Mouse (Mus musculus): Measurements from ENCODE around the gene Bcl11b. TPM values are rescaled to one million over a fixed set of nuclear protein-coding genes. Genes with fewer than 3 reads are reported as not detected.

The Bcl11b gene
- polyA plus RNA-seq, 1 experiment from 2014 or later, result 21.6 TPM

DNA sequence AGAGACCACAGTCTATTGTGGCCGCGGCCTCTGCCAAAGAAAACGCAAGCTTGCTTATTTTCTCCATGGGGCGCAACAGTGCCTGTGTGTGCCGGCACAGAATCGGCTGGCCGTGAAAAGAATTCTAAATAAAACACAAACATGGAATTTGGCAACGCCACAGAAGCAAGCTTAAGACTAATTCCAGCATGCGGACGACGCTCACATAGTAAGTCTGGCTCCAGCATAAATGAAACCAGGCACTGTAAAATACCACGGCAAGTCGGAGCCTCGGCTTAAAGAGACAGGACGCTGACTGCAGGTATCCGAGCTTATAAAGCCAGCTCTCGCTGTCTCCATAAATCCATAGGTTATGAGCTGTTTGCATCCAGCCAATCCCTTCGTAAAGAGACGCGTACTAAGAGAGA, 51.1 kb downstream of the Bcl11b start:
- peak overlapping the region; percentile 56 for H3K27ac ChIP-seq (replicated peaks)
- H3K4me1 ChIP-seq, result peaks cover 43% of the 10 kb centered on the region
- WGBS, result 16% methylated on average over 20 of the region's 20 CpGs
- no peaks in the 10 kb centered on the region for H3K9me3 ChIP-seq (replicated peaks)
- H3K4me3 ChIP-seq (replicated peaks), result peak overlapping the region; percentile 30
- ATAC-seq (ENCODE audit: low FRiP score), result no peak
- no peak overlapping the region for H3K9ac ChIP-seq (replicated peaks)
- H3K4me2 ChIP-seq, result peak overlapping the region; percentile 55
- no peaks in the 10 kb centered on the region for H3K27me3 ChIP-seq (replicated peaks)
- no peaks in the 10 kb centered on the region for H3K36me3 ChIP-seq

DNA sequence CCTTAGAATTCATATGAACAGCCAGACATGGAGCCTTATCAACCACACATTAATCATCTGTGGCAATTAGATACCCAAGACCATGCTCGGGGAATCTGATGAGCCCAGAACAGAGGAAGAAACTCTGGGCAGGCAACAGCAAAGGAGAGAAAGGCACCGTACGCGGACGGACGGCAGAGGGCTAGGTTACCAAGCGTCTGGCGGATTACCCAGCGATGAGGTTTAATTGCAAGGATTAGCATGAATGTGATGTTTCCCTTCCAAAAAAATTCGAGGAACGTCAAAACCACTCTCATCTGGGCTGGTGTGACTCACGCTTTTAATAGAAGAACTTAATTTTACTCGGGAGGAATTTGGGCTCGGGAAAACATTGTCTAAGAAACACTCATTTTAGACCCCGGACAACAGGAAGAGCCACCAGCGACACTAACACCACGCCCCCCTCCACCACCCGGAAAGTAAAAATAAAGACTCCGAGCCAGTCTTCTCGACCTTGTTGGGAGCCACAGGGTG, 52.7 kb downstream of the Bcl11b start:
- H3K4me2 ChIP-seq, result no peak overlapping the region
- H3K4me3 ChIP-seq (replicated peaks), result no peak overlapping the region
- H3K9ac ChIP-seq (replicated peaks), result no peak overlapping the region
- no peaks in the 10 kb centered on the region for H3K36me3 ChIP-seq
- H3K27ac ChIP-seq (replicated peaks), result no peak overlapping the region
- ATAC-seq (ENCODE audit: low FRiP score), result no peak
- WGBS, result 68% methylated on average over 20 of the region's 20 CpGs
- H3K9me3 ChIP-seq (replicated peaks), result no peaks in the 10 kb centered on the region
- H3K4me1 ChIP-seq, result peaks cover 45% of the 10 kb centered on the region
- H3K27me3 ChIP-seq (replicated peaks), result no peaks in the 10 kb centered on the region

DNA sequence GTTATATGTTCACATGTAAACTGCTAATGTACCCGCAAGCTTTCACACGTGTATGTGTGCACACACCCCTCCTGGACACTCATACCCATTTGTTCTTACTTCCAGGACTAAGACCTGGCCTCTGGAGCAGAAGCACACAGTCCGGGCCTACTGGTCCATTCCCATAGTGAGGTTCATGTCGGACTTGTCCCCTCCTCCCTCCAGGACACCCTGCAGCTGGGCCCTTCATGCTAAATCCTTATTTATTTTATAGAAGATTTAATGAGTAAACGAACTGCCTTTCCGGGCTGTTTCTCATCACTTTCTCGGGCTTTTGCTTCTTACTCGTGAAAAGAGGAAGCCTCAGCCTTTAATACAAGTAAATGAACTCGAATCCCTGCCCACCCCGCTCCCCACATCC, 54.0 kb downstream of the Bcl11b start:
- Histone ChIP-seq H3K36me3 (no peaks in the 10 kb centered on the region), H3K4me2 (no peak overlapping the region), H3K9ac (replicated peaks) (no peak overlapping the region), H3K4me1 (peaks cover 46% of the 10 kb centered on the region), H3K27me3 (replicated peaks) (no peaks in the 10 kb centered on the region), H3K27ac (replicated peaks) (no peak overlapping the region), H3K9me3 (replicated peaks) (no peaks in the 10 kb centered on the region), H3K4me3 (replicated peaks) (no peak overlapping the region)
- 88% methylated on average over 10 of the region's 10 CpGs for WGBS
- no peak for ATAC-seq (ENCODE audit: low FRiP score)

DNA sequence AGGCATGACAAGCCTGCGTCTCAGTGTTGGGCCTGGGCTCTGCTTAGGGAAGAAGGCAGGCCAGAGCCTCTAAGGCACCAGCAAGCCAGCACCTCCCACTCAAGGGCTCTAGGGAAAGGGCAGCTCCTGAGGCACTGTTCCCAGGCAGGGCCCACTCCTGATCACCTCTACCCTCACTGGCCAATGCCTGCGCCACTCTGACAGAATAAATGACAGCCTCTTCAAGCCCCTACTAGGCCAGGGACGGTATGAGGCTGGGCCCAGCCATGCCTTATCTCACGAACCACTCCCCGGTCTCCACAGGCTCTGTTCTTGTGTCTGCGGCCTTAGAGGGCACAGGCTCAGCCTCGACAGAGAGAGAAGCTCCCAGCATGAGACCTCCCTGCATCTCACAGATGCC, 61.3 kb downstream of the Bcl11b start:
- no peak overlapping the region for H3K4me3 ChIP-seq (replicated peaks)
- ATAC-seq (ENCODE audit: low FRiP score), result no peak
- H3K27ac ChIP-seq (replicated peaks), result no peak overlapping the region
- H3K27me3 ChIP-seq (replicated peaks), result no peaks in the 10 kb centered on the region
- no peak overlapping the region for H3K4me2 ChIP-seq
- no peaks in the 10 kb centered on the region for H3K9me3 ChIP-seq (replicated peaks)
- WGBS, result 81% methylated on average over 7 of the region's 7 CpGs
- no peaks in the 10 kb centered on the region for H3K36me3 ChIP-seq
- H3K9ac ChIP-seq (replicated peaks), result no peak overlapping the region
- peaks cover 14% of the 10 kb centered on the region for H3K4me1 ChIP-seq

DNA sequence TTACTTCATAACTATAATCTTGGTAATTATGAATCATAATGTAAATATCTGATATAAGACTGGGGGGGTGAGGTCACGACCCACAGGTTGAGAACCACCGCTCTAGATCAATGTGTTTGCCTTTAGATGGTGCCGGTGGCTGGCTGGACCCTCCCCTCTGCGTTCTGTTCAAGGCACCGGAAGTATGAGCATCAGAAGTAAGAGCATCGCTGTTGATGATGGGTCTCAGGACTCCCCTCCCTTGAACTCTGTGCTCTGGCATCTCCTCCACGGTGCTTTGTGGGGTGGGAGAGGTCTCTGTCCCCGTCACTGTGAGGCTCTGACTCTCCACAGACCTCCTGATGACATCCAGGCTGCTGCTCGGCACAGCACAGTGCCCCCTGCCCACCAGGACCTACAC, 62.6 kb downstream of the Bcl11b start:
- no peak overlapping the region for H3K4me3 ChIP-seq (replicated peaks)
- H3K4me2 ChIP-seq, result no peak overlapping the region
- H3K9me3 ChIP-seq (replicated peaks), result no peaks in the 10 kb centered on the region
- ATAC-seq (ENCODE audit: low FRiP score), result no peak
- H3K27me3 ChIP-seq (replicated peaks), result no peaks in the 10 kb centered on the region
- 87% methylated on average over 9 of the region's 9 CpGs for WGBS
- no peak overlapping the region for H3K9ac ChIP-seq (replicated peaks)
- no peaks in the 10 kb centered on the region for H3K36me3 ChIP-seq
- peaks cover 18% of the 10 kb centered on the region for H3K4me1 ChIP-seq
- H3K27ac ChIP-seq (replicated peaks), result no peak overlapping the region

DNA sequence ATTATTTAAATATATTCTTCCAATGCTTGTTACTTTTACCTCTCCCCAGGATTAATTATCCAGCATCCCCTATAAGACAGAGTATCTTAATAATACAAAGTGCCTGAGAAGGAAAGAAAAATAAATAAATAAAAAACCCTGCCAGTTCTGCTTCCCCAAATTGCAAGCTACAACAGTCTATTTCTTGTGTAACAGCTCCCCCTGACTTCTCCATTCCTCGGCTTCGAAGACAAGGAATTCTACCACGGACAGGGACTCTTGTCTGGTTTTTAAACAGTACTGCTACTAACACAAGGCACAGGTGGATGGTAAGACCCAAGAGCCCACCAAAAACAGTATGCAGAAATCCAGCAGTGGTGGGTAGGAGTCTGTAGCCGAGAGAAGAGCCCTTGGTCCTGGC, 64.2 kb downstream of the Bcl11b start:
- Histone ChIP-seq H3K9me3 (replicated peaks) (no peaks in the 10 kb centered on the region), H3K36me3 (no peaks in the 10 kb centered on the region), H3K27me3 (replicated peaks) (no peaks in the 10 kb centered on the region), H3K27ac (replicated peaks) (no peak overlapping the region), H3K4me1 (peaks cover 31% of the 10 kb centered on the region), H3K4me2 (no peak overlapping the region), H3K9ac (replicated peaks) (no peak overlapping the region), H3K4me3 (replicated peaks) (no peak overlapping the region)
- WGBS, result 78% methylated on average over 4 of the region's 4 CpGs
- ATAC-seq (ENCODE audit: low FRiP score), result no peak

DNA sequence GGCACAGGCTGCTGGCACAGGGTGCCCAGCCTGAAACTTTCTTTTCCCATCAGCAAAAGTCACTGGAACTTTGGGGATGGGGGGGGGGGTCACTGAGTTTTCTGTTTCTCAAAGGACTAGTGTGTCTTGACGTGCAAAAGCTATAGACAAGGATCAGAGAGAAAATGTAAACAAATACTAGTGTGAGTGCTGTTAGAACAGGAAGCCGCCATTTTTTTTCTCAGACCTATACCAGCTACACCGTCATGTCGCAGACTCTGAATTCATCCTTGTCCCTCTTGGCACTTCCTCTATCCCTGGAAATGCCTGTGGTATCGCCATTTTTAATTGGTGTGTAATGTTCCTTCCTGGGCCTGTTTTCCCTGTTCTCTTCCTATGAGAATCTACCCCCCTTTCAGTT, 66.4 kb downstream of the Bcl11b start:
- WGBS, result 83% methylated on average over 5 of the region's 5 CpGs
- H3K27me3 ChIP-seq (replicated peaks), result no peaks in the 10 kb centered on the region
- peaks cover 47% of the 10 kb centered on the region for H3K4me1 ChIP-seq
- no peak for ATAC-seq (ENCODE audit: low FRiP score)
- H3K4me2 ChIP-seq, result no peak overlapping the region
- no peak overlapping the region for H3K27ac ChIP-seq (replicated peaks)
- no peaks in the 10 kb centered on the region for H3K36me3 ChIP-seq
- no peak overlapping the region for H3K9ac ChIP-seq (replicated peaks)
- H3K9me3 ChIP-seq (replicated peaks), result no peaks in the 10 kb centered on the region
- no peak overlapping the region for H3K4me3 ChIP-seq (replicated peaks)

DNA sequence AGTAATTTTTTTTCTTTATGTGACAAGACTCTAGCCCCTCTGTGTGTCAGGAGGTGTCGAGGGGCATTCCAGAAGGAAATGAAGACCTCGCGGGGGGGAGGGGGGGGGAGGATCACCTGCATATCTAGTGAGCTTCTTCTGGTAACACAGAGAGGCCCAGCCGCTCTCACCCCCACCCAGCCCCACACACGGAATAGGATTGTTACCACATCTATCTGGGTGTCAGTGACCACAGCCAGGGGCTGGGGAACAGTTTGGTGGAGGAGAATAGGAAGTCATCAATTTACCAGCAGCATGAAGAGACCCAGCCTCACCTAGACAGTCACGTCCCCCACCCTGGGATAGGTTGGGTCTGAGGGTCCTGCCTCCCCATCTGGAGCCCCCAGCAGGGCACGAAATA, 67.0 kb downstream of the Bcl11b start:
- H3K36me3 ChIP-seq, result no peaks in the 10 kb centered on the region
- H3K27me3 ChIP-seq (replicated peaks), result no peaks in the 10 kb centered on the region
- peaks cover 52% of the 10 kb centered on the region for H3K4me1 ChIP-seq
- H3K9me3 ChIP-seq (replicated peaks), result no peaks in the 10 kb centered on the region
- no peak overlapping the region for H3K9ac ChIP-seq (replicated peaks)
- no peak for ATAC-seq (ENCODE audit: low FRiP score)
- no peak overlapping the region for H3K4me2 ChIP-seq
- H3K4me3 ChIP-seq (replicated peaks), result no peak overlapping the region
- 71% methylated on average over 7 of the region's 7 CpGs for WGBS
- H3K27ac ChIP-seq (replicated peaks), result no peak overlapping the region

DNA sequence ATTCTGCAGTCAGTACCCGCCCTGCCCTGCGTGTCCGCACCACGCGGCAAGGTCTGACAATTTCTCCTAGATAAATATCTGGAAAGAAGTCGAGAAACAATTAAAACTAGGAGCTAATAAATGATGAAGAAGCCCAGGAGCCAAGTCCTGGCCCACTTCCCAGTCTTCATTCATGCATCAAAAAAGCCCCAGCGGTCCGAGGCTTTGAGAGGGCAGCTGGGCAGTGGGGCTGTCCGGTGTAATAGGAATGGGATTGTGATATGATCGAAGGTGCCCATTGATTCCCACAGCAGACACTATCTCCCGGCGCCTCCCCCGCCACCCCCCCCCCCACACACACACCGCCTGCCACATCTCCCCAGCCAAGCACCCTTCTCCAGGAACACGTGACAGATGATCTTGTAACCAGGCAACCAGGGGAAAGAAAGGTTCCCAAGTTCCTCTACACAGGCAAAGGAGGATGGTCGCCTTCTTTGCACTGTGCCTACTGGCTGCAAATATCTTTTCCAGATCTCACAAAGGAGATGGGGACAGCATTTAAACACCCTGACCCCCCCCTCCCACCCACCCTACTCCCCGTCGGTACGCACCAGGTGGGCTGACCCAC, 68.5 kb downstream of the Bcl11b start:
- Histone ChIP-seq H3K4me1 (peaks cover 67% of the 10 kb centered on the region), H3K36me3 (no peaks in the 10 kb centered on the region), H3K9me3 (replicated peaks) (no peaks in the 10 kb centered on the region), H3K4me3 (replicated peaks) (no peak overlapping the region), H3K4me2 (peak overlapping the region; percentile 46), H3K27me3 (replicated peaks) (no peaks in the 10 kb centered on the region), H3K27ac (replicated peaks) (no peak overlapping the region; the same call in 1 of the 2 replicates), H3K9ac (replicated peaks) (no peak overlapping the region)
- 31% methylated on average over 19 of the region's 19 CpGs for WGBS
- peak; percentile 62 for ATAC-seq (ENCODE audit: low FRiP score)

DNA sequence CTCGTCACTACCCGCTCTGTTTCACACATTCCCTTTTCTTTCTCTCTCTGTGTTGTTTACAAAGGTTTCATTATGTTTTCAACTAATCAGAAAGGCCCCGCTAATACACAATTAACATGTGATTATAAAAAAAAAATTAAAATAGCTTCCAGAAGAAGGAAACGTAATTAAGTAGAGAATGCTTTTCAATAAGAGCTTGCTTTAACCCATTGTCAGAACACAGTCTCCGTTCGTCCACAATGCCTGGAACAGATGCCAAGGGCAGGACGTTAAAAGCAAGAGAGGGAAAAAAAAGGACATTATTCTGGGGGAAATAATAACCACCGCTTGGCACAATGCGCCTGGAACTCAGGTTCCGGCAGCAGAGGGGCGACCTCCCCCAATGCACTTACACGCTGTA, 71.3 kb downstream of the Bcl11b start:
- Histone ChIP-seq H3K4me3 (replicated peaks) (no peak overlapping the region), H3K36me3 (no peaks in the 10 kb centered on the region), H3K27me3 (replicated peaks) (no peaks in the 10 kb centered on the region), H3K4me1 (peaks cover 86% of the 10 kb centered on the region), H3K4me2 (no peak overlapping the region), H3K27ac (replicated peaks) (no peak overlapping the region; the same call in 1 of the 2 replicates), H3K9me3 (replicated peaks) (no peaks in the 10 kb centered on the region), H3K9ac (replicated peaks) (no peak overlapping the region)
- 30% methylated on average over 12 of the region's 12 CpGs for WGBS
- no peak for ATAC-seq (ENCODE audit: low FRiP score)

DNA sequence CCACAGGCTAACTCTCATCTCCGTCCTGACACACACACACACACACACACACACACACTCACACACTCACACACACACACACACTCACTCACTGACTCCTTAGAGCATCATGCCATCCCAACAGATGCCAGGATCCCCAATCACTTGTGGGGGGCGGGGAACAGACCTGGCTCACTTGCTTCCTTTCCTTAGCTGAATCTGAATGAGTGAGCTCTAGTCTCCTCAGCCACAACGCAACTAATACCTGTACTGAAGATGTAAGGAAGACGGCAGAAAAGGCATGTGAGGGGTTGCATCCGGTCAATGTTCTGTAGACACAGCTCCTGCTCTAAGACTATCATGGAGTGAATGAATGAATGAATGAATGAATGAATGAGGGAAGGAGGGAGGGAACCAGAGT, 71.9 kb downstream of the Bcl11b start:
- Histone ChIP-seq H3K27me3 (replicated peaks) (no peaks in the 10 kb centered on the region), H3K36me3 (no peaks in the 10 kb centered on the region), H3K4me1 (peaks cover 93% of the 10 kb centered on the region), H3K4me2 (peak overlapping the region; percentile 9; the same call in 1 of the 2 replicates), H3K4me3 (replicated peaks) (no peak overlapping the region), H3K9ac (replicated peaks) (no peak overlapping the region), H3K9me3 (replicated peaks) (no peaks in the 10 kb centered on the region), H3K27ac (replicated peaks) (peak overlapping the region; percentile 39; the same call in 1 of the 2 replicates)
- WGBS, result 66% methylated on average over 5 of the region's 5 CpGs
- no peak for ATAC-seq (ENCODE audit: low FRiP score)

DNA sequence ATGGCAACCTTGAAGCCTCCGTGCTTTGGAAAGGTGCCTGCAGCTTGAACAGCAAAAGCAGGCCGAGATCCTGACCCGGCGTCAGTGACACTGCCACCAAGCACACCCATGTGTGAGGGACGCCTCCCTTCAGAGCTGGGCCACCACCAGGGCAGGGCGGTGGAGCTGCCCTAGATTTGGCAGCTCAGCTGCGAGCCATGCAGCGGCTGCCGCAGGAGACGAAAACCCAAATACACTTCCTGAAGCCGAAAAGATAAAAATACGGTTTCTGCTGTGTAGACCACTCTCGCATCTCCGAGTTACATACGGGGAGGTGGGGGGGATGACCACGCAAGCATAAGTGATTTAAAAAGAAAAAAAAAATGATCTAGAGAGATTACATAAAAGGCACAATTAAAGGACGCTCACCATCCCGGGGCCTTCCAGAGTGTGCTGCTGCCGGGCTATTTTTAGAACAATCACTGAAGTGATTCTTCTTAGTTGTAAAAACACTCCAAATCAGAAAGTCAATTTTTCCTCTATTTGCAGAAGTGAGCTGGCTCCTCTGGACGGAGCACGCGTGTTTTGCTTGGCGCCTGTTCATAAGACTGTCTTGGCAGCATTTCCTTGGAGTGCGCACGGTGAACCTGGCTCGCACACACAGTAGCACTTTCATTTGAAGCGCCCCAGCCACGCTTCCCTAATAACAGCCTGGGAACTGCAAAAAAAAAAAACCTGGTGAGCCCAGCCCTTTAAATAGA, 72.6 kb downstream of the Bcl11b start:
- H3K9me3 ChIP-seq (replicated peaks), result no peaks in the 10 kb centered on the region
- no peak for ATAC-seq (ENCODE audit: low FRiP score)

More for the DNA sequence above, 72.6 kb downstream of the Bcl11b start:
- H3K27me3 ChIP-seq (replicated peaks), result no peaks in the 10 kb centered on the region
- no peaks in the 10 kb centered on the region for H3K36me3 ChIP-seq
- H3K4me2 ChIP-seq, result peak overlapping the region; percentile 9; the same call in 1 of the 2 replicates
- H3K4me1 ChIP-seq, result peaks cover 93% of the 10 kb centered on the region
- WGBS, result 44% methylated on average over 28 of the region's 28 CpGs
- H3K4me3 ChIP-seq (replicated peaks), result no peak overlapping the region
- H3K9ac ChIP-seq (replicated peaks), result no peak overlapping the region
- peak overlapping the region; percentile 39; the same call in 1 of the 2 replicates for H3K27ac ChIP-seq (replicated peaks)
